Mouse (Mus musculus): ENCODE results near the gene Gapvd1. TPM values are rescaled to one million over a fixed set of nuclear protein-coding genes. Genes with fewer than 3 reads are reported as not detected.
"Not testable (repeated sequence)": the region's sequence is repeated elsewhere in the genome, so short reads cannot be mapped to it uniquely, and the experiment has no call there.

The Gapvd1 gene
- polyA plus RNA-seq (2015; fragmentation: Nextera tagmentation; extraction: Ambion mirVana) = 84.6 and 85.5 TPM in 2 replicates

DNA sequence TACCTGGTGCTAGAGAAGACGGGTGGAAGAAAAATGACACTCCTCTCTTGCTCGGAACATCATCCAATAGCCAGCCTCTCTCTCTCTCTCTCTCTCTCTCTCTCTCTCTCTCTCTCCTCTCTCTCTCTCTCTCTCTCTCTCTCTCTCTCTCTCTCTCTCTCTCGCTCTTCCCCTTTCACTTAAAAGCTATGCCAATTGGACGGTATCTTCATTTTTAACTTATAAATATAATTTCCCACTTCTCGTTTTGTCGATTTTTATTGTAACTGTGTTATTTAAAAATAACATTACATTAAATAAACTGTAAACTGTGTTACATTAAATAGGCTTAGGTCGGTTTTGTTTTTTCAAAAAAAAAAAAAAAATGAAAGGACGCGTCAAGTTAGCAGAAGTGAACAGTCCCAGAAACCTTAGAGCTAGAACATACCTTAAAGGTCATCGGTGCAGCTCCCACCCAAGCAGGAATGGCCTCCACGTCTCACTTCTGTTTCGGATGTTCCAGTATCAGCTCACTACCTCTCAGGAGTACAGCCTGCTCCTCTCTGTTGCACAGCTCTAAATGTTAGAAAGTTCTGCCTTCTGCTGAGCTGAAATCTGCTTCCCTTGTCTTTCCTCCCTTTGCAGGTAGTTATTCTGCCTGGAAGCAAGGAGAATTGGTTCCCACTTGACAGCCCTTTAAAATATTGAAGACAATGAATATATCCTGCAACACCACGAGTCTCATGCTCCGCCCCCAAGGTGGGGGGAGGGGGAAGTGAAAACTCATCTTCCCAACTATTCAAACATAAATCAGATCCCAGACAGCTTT lies at the start of gene Gapvd1:
TSS of gene Gapvd1 (minus strand) at position 682 of the 808 bp plus-strand sequence.
- peak within 1 kb of the TSS; percentile 92 for H3K27ac ChIP-seq
- no peak for ATAC-seq (ENCODE audit: insufficient number of reproducible peaks, low FRiP score, low TSS enrichment, low read depth)
- peak within 1 kb of the TSS; percentile 59 for H3K4me2 ChIP-seq
- H3K9ac ChIP-seq = peak within 1 kb of the TSS; percentile 94
- WGBS = 1% methylated on average over 14 of the region's 14 CpGs
- peaks cover 12% of the 10 kb centered on the region for H3K4me1 ChIP-seq
- H3K27me3 ChIP-seq = no peaks in the 10 kb centered on the region
- no peaks in the 10 kb centered on the region for H3K9me3 ChIP-seq
- peak within 1 kb of the TSS; percentile 92 for H3K4me3 ChIP-seq
- no peaks in the 10 kb centered on the region for H3K36me3 ChIP-seq

DNA sequence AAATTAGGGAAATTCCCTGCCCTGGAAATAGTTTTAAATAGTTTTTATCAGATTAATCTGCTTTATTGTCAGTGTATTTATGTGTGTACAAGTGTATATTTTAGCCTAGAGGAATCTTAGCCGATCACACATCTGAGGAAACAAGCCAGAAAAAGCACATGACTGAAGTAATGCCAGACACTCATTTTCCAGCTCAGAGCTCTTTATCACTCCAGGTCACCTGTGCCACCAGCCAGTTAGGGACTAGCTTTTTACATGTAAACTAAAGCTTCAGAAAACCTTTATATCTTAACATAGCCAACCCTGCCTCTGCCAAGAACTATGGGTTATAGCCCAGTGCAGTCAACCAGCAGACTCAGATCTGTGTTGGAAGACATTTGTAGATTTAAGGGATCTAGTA lies 49.8 kb upstream of the Gapvd1 start:
- no peak for ATAC-seq (ENCODE audit: insufficient number of reproducible peaks, low FRiP score, low TSS enrichment, low read depth)
- WGBS = 65% methylated on average over 1 of the region's 1 CpGs

DNA sequence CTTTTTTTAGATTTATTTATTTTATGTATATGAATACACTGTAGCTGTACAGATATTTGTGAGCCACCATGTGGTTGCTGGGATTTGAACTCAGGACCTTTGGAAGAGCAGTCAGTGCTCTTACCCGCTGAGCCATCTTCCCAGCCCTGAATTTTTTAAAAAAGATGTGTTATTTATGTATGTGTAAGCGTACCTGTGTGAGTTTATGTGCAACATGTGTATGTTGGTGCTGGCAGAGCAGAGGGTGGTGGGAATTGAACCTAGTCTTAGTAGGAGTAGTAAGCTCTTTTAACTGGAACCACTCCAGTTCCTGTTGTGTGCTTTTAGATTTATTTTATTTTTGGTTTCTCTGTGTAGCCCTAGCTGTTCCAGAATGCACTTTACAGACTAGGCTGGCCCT lies 49.1 kb upstream of the Gapvd1 start:
- no peak overlapping the region for H3K4me2 ChIP-seq
- peaks cover 20% of the 10 kb centered on the region for H3K4me1 ChIP-seq
- no peak overlapping the region for H3K9ac ChIP-seq
- H3K27ac ChIP-seq = no peak overlapping the region
- no peaks in the 10 kb centered on the region for H3K9me3 ChIP-seq
- peaks cover 22% of the 10 kb centered on the region for H3K36me3 ChIP-seq
- ATAC-seq (ENCODE audit: insufficient number of reproducible peaks, low FRiP score, low TSS enrichment, low read depth) = no peak
- H3K4me3 ChIP-seq = no peak overlapping the region
- H3K27me3 ChIP-seq = no peaks in the 10 kb centered on the region
- WGBS = 96% methylated on average over 2 of the region's 2 CpGs

More for the DNA sequence above, 49.8 kb upstream of the Gapvd1 start:
- Histone ChIP-seq H3K9ac (no peak overlapping the region), H3K36me3 (peaks cover 27% of the 10 kb centered on the region), H3K4me3 (no peak overlapping the region), H3K27ac (no peak overlapping the region), H3K27me3 (no peaks in the 10 kb centered on the region), H3K4me2 (no peak overlapping the region), H3K9me3 (no peaks in the 10 kb centered on the region), H3K4me1 (peaks cover 18% of the 10 kb centered on the region)

DNA sequence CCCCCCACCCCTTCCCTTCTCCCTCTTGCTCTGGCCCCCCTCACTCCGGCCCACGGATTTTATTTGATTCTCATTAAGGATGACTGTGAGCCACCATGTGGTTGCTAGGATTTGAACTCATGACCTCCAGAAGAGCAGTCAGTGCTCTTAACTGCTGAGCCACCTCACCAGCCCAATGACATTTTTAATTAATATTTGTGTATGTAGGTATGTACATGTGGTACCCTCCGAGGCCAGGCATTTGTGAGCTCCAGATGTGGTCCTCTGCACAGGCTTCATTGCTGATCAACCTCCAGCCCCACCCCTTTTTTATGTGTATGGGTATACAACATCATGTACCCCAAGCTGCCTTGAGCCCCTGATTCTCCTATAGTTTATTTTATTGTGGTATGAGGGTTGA lies 48.7 kb upstream of the Gapvd1 start:
- WGBS = 50% methylated on average over 3 of the region's 3 CpGs
- Histone ChIP-seq H3K9me3 (no peaks in the 10 kb centered on the region), H3K36me3 (peaks cover 18% of the 10 kb centered on the region), H3K27me3 (no peaks in the 10 kb centered on the region), H3K4me2 (peak overlapping the region; percentile 32), H3K4me1 (peaks cover 23% of the 10 kb centered on the region), H3K27ac (no peak overlapping the region), H3K4me3 (peak overlapping the region; percentile 16), H3K9ac (no peak overlapping the region)
- ATAC-seq (ENCODE audit: insufficient number of reproducible peaks, low FRiP score, low TSS enrichment, low read depth) = no peak

DNA sequence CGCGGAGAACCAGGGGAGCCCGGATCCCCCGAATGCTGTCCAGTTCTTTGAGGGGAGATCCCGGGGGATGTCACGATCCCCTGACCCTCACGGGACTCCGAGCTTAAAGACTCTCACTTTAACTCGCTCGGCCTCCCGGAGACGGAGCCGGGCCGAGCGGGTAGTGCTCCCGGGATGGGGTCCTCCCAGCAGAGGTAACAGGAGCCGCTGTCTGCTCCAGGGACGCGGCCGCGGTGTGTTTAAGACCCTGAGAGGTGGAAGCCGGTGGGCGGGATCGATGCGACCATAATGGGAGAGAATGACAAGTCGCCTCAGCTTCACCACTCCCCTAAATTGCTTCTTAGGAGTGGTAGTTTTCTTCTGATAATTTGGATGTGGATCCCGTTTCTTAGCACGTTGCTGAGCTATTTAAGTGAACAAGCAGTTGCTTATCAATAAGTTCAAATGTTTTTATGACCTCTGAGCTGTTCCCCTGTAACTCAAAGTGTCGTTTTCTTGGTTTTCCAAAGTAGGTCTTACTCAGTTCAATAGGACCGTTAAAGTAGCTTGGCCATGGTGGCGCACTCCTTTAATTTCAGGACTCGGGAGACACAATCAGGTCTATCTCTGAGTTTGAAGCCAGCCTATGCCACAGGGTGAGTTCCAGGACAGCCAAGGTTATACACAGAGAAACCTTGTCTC lies 47.7 kb upstream of the Gapvd1 start:
- H3K4me1 ChIP-seq = peaks cover 23% of the 10 kb centered on the region
- H3K4me3 ChIP-seq = peak overlapping the region; percentile 65
- H3K27ac ChIP-seq = peak overlapping the region; percentile 94
- H3K27me3 ChIP-seq; ATAC-seq (ENCODE audit: insufficient number of reproducible peaks, low FRiP score, low TSS enrichment, low read depth); H3K36me3 ChIP-seq; H3K9me3 ChIP-seq: not testable (repeated sequence)
- WGBS = 0% methylated on average over 25 of the region's 32 CpGs
- H3K4me2 ChIP-seq = peak overlapping the region; percentile 57
- peak overlapping the region; percentile 77 for H3K9ac ChIP-seq

DNA sequence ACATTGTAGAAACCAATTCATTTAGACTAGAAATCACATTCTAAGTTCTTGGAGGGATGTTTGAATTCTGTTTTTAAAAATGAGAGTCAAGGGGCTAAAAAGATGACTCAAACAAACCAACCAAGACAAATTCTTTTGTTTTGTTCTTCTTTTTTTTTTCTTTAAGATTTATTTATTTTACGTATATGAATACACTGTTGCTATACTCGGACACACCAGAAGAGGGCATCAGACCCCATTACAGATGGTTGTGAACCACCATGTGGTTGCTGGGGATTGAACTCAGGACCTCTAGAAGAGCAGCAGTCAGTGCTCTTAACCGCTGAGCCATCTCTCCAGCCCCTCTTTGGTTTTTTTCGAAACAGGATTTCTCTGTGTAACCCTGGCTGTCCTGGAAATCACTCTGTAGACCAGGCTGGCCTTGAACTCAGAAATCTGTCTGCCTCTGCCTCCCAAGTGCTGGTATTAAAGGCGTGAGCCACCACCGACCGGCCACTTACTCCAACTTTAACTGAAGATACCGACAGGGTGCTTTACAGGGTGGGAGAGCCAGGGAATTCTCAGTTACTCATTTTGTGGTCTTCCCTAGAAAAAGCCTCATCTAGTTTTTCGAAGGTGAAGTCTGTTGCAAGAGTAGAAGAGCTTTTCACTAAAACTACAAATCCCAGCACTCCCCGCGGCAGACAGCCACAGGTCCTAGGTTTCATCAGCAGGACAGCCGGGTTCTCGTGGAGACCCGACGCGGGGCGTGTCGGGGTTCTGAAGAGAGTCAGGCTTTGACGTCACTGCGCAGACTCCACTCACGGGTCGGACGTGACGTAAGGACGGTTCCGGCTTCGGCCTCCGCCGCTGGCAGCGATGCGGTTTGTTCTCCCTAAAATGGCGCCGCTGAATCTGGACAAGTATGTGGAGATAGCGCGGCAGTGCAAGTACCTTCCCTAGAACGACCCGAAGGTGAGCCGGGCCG lies 46.8 kb upstream of the Gapvd1 start:
- WGBS = 5% methylated on average over 39 of the region's 39 CpGs
- Histone ChIP-seq H3K9me3 (no peaks in the 10 kb centered on the region), H3K27ac (peak overlapping the region; percentile 94), H3K4me2 (peak overlapping the region; percentile 33), H3K36me3 (peaks cover 9% of the 10 kb centered on the region), H3K4me1 (peaks cover 23% of the 10 kb centered on the region), H3K9ac (peak overlapping the region; percentile 77), H3K27me3 (no peaks in the 10 kb centered on the region), H3K4me3 (peak overlapping the region; percentile 65)
- ATAC-seq (ENCODE audit: insufficient number of reproducible peaks, low FRiP score, low TSS enrichment, low read depth) = peak; percentile 97

DNA sequence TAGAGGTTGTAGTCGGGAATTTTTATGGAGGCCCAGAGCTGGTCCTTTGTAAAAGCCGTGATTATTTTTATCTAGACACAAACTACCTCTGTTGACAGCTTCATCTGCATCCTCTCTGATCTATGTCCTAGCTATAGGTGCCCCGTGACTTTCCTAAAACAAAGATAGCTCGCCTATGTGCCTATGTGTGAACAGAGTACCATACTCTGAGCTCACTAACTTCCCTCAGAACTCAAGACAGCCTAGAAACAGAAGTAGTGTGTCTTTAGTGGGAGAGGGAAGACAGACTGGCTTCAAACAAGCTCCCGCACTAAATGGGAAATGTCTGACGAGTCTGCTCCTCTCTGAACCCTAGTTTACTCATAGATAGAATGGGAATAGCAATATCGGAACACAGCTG lies 45.3 kb upstream of the Gapvd1 start:
- Histone ChIP-seq H3K4me2 (peak overlapping the region; percentile 70; the same call in 1 of the 2 replicates), H3K27ac (peak overlapping the region; percentile 85), H3K9ac (no peak overlapping the region; the same call in 1 of the 2 replicates), H3K4me1 (peaks cover 23% of the 10 kb centered on the region), H3K9me3 (no peaks in the 10 kb centered on the region), H3K27me3 (no peaks in the 10 kb centered on the region), H3K36me3 (peaks cover 6% of the 10 kb centered on the region), H3K4me3 (peak overlapping the region; percentile 73; the same call in 1 of the 2 replicates)
- no peak for ATAC-seq (ENCODE audit: insufficient number of reproducible peaks, low FRiP score, low TSS enrichment, low read depth)
- 77% methylated on average over 7 of the region's 7 CpGs for WGBS

DNA sequence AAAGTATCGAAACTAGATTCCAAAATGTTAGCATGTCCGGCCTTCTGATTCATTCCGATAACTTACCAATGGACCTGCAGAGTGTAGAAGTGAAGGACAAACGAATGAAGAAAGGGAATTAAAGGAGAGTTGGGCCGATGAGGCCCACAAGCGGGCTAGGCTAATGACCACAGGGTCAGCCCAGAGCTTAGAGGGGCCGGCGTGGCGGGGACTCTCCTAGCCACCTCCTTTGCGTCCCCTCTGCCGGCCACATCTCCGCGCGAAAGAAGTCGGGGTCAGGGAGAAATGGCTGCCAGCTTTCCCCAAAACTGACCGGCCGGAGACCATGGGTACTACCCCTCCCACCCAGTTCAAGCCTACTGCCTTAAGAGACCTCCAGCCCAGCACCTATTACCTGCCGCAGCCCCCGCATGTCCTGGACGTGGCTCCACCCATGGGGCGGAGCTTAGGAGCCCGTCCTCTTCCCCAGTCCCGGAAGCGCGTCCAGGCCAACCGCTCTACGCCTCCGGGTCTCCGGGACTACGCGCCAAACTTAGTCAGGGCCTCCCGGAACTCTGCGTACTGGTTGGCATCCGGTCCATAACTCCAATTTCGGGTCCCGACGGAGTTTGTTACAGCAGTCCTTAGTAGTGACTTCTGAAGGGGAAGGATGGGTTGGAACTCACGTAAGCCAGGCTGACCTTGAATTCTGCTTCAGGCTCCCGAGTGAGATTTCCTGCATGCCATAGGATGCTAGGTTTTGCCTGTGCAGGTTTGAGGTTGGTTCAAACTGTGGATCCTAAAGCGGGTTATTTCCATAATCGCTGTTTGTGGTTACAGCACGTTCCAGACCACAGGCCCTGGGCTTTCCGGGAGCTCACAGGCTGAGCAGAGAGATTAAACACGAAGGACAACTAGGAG lies 44.6 kb upstream of the Gapvd1 start, which contains the start of gene Rabepk:
TSS of gene Rabepk (minus strand) at position 556 of the 900 bp plus-strand sequence.
- Histone ChIP-seq H3K36me3 (peaks cover 12% of the 10 kb centered on the region), H3K9ac (peak within 1 kb of the TSS; percentile 58), H3K4me3 (peak within 1 kb of the TSS; percentile 73), H3K27ac (peak within 1 kb of the TSS; percentile 85), H3K27me3 (no peaks in the 10 kb centered on the region), H3K9me3 (no peaks in the 10 kb centered on the region), H3K4me2 (peak within 1 kb of the TSS; percentile 70), H3K4me1 (peaks cover 23% of the 10 kb centered on the region)
- WGBS = 4% methylated on average over 44 of the region's 44 CpGs
- ATAC-seq (ENCODE audit: insufficient number of reproducible peaks, low FRiP score, low TSS enrichment, low read depth) = peak; percentile 76

DNA sequence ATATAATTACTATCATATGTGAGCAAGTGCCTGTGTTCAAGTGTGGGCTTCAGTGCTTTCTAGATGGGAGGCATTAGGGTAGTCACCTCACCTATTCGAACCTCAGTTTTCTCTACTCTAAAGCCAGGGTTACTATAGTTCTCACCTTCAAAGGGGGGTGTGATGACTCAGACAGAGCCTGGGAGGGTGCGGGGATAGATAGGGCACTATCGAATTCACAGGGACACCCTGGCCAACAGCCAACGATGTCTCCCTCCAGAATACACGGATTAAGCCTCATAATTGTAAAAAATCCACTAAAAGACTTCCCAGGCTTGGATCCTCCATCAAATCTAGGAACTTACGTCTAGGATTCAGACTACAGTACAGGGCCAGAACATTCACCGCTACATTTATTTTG lies 40.4 kb upstream of the Gapvd1 start:
- Histone ChIP-seq H3K4me3 (no peak overlapping the region), H3K27ac (no peak overlapping the region), H3K9ac (no peak overlapping the region), H3K4me1 (peaks cover 9% of the 10 kb centered on the region; the same call in 1 of the 2 replicates), H3K4me2 (no peak overlapping the region), H3K9me3 (no peaks in the 10 kb centered on the region), H3K27me3 (no peaks in the 10 kb centered on the region), H3K36me3 (peaks cover 31% of the 10 kb centered on the region)
- WGBS = 84% methylated on average over 7 of the region's 7 CpGs
- ATAC-seq (ENCODE audit: insufficient number of reproducible peaks, low FRiP score, low TSS enrichment, low read depth) = no peak

DNA sequence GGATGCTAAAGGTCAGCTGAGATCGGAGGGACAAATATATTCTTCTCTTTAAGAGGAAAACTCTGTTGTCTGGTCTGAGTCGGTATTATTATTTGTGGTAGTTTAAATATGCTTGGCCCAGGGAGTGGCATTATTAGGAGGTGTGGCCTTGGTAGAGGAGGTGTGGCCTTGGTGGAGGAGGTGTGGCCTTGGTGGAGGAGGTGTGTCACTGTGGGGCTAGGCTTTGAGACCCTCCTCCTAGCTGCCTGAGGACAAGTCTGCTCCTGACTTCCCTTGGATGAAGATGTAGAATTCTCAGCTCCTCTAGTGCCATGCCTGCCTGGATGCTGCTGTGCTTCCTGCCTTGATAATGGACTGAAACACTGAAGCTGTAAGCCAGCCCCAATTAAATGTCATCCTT lies 39.5 kb upstream of the Gapvd1 start:
- Histone ChIP-seq H3K4me1 (0 out of 2 replicates have a peak, but pooled peaks cover 5% of the 10 kb centered on the region), H3K9ac (no peak overlapping the region), H3K27ac (no peak overlapping the region), H3K4me2 (no peak overlapping the region), H3K36me3 (peaks cover 35% of the 10 kb centered on the region), H3K4me3 (no peak overlapping the region), H3K27me3 (no peaks in the 10 kb centered on the region), H3K9me3 (no peaks in the 10 kb centered on the region)
- ATAC-seq (ENCODE audit: insufficient number of reproducible peaks, low FRiP score, low TSS enrichment, low read depth) = no peak
- WGBS = 83% methylated on average over 2 of the region's 2 CpGs
